Mouse (Mus musculus) midbrain, embryonic 15.5 days (tissue): ENCODE data around the gene Clec4n. TPM values are rescaled to one million over a fixed set of nuclear protein-coding genes. Genes with fewer than 3 reads are reported as not detected.
"Not testable (repeated sequence)": the region's sequence is repeated elsewhere in the genome, so short reads cannot be mapped to it uniquely, and the experiment has no call there.

Experiments used
- ATAC-seq: fragments of 200-750 bp; cut with Nextera tagmentation; replicated peaks from 2 replicates; pipeline ENCODE4 v1.8.0; 2017; ENCODE audit warnings: moderate TSS enrichment
- H3K27ac ChIP-seq: fragments of 300-500 bp; sonication (generic); 2 replicates; pipeline ENCODE4 v1.5.1; 2015; ENCODE audit warnings: mild to moderate bottlenecking, inconsistent platforms
- H3K27me3 ChIP-seq: fragments of 300-500 bp; sonication (generic); replicated peaks from 2 replicates; pipeline ENCODE4 v1.6.1; 2015; ENCODE audit warnings: inconsistent platforms
- H3K36me3 ChIP-seq: fragments of 300-500 bp; sonication (generic); replicated peaks from 2 replicates; pipeline ENCODE4 v1.6.1; 2015; ENCODE audit warnings: inconsistent platforms
- H3K4me1 ChIP-seq: fragments of 300-500 bp; sonication (generic); 2 replicates; pipeline ENCODE4 v1.6.1; 2015; ENCODE audit warnings: inconsistent platforms
- H3K4me2 ChIP-seq: fragments of 300-500 bp; sonication (generic); 2 replicates; pipeline ENCODE4 v1.6.1; 2015; ENCODE audit warnings: inconsistent platforms, mild to moderate bottlenecking, moderate library complexity
- H3K4me3 ChIP-seq: fragments of 300-500 bp; sonication (generic); 2 replicates; pipeline ENCODE4 v1.5.1; 2015; ENCODE audit warnings: mild to moderate bottlenecking, inconsistent platforms
- H3K9ac ChIP-seq: fragments of 300-500 bp; sonication (generic); 2 replicates; pipeline ENCODE4 v1.6.1; 2015; ENCODE audit warnings: mild to moderate bottlenecking, inconsistent platforms
- H3K9me3 ChIP-seq: fragments of 300-500 bp; sonication (generic); 2 replicates; pipeline ENCODE4 v1.6.1; 2016; ENCODE audit warnings: inconsistent platforms
- WGBS: fragments of 180-500 bp; shearing (Covaris S2); methylation state at CpG from one replicate; pipeline ENCODE4 v1.1.7; 2015; ENCODE audit warnings: mixed read lengths; 5-methylcytosine and 5-hydroxymethylcytosine counted together
- polyA plus RNA-seq: library from polyadenylated mRNA; unstranded; fragments of >200 nt; fragmentation: Nextera tagmentation; extraction: Ambion mirVana; gene quantifications from 2 replicates; pipeline ENCODE4 v1.2.1, GENCODE M21; 2015

Gene Clec4n
- polyA plus RNA-seq: 1.2 and 1.4 TPM in 2 replicates

DNA sequence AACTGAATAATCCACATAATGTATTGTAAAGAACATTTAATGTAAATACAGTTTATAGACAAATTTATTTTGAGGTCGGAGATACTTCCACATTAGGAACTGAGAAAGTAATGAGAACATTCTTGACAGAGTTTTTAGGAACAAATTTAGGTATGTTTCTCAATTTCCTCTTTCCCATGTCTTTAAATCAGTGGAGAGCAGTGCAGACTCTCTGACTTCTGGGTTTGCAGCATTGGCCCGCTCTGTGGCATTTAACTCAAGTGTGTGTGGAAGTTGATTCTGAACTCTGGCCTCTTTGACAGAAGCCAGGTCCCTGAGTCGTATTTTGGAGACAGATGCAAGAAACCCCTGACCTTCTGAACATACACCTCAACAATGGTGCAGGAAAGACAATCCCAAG is at the start of gene Clec4n:
Gene Clec4n (plus strand): TSS at position 200 of the 400 bp plus-strand sequence.
- H3K9ac ChIP-seq: no peak within 1 kb of the TSS
- H3K4me3 ChIP-seq: no peak within 1 kb of the TSS
- no peak for ATAC-seq
- H3K27me3 ChIP-seq: no peaks in the 10 kb centered on the region
- no peaks in the 10 kb centered on the region for H3K36me3 ChIP-seq
- H3K27ac ChIP-seq: no peak within 1 kb of the TSS
- no peak within 1 kb of the TSS for H3K4me2 ChIP-seq
- 81% methylated on average over 3 of the region's 3 CpGs for WGBS
- no peaks in the 10 kb centered on the region for H3K4me1 ChIP-seq
- H3K9me3 ChIP-seq: no peaks in the 10 kb centered on the region

GRCm38 (mm10) chr6:123184862-123185261 is 44.8 kb upstream of the Clec4n start:
- not testable (repeated sequence) for H3K36me3 ChIP-seq, H3K9ac ChIP-seq, H3K4me2 ChIP-seq, H3K9me3 ChIP-seq, H3K27me3 ChIP-seq, H3K4me3 ChIP-seq, H3K4me1 ChIP-seq, ATAC-seq, H3K27ac ChIP-seq
- 84% methylated on average over 2 of the region's 2 CpGs for WGBS

DNA sequence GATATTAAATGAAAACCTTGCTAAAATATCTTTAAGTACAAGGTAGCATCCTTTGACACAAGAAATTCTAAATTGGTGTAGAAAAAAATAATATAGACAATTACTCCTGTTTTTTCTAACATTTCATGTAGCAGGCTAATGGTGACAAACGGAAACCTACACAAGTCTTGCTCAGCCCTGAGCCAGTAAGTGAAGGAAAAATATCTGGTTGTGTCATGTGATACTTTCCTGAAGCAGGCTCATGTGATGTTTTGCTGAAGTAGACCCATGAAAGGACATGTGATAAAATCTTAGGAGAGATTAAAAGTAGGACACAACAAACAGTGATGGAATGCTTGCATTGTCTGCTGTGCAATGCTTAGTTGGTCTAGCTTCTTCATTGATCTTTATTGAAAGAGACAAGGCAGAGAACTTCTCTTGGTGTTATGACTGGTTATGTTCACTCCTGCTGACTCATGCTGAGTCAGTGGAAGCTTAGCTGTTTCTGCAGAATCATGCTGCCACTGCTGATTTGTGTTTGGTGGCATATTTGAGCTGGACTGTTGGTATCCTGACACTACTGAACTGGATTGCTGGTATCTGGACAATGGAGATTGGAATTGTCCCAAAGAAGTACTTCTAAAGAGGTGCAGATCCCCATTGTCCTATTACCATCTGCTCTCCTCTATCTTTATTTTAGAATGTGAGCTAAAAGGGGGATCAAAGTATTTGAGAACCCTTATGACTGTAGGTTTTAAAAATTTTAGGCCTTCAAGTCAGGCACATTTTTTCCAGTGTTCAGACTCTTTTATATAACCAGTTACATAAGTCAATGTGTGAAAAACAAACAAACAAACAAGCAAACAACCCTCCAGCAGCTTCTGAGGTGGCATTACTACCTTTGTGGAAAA is 22.2 kb upstream of the Clec4n start:
- WGBS: 84% methylated on average over 1 of the region's 1 CpGs
- no peak overlapping the region for H3K27ac ChIP-seq
- H3K4me3 ChIP-seq: no peak overlapping the region
- H3K9ac ChIP-seq: no peak overlapping the region
- no peak overlapping the region for H3K4me2 ChIP-seq
- no peak for ATAC-seq
- no peaks in the 10 kb centered on the region for H3K4me1 ChIP-seq
- no peaks in the 10 kb centered on the region for H3K27me3 ChIP-seq
- H3K9me3 ChIP-seq: no peaks in the 10 kb centered on the region
- H3K36me3 ChIP-seq: no peaks in the 10 kb centered on the region

GRCm38 (mm10) chr6:123208077-123208439 is 21.6 kb upstream of the Clec4n start:
- H3K4me3 ChIP-seq, ATAC-seq, H3K27ac ChIP-seq, H3K9ac ChIP-seq, H3K4me2 ChIP-seq, H3K4me1 ChIP-seq, H3K36me3 ChIP-seq, H3K9me3 ChIP-seq, H3K27me3 ChIP-seq: not testable (repeated sequence)

DNA sequence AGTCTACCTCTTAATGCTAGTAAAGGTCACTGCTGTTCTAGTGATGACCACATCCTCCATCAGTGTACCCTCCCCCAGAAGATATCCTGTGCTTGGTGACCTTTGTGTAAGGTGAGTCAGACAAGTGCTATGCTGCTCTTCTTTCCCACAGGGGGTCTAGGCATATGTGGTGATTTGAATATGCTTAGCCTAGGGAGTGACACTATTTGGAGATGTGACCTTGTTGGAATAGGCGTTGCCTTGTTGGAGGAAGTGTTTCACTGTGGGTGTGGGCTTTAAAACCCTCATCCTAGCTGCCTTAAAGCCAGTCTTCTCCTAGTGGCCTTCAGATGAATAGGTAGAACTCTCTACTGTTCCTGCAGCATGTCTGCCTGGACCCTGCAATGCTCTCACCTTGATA is 17.9 kb upstream of the Clec4n start:
- no peaks in the 10 kb centered on the region for H3K27me3 ChIP-seq
- ATAC-seq: no peak
- WGBS: 81% methylated on average over 1 of the region's 1 CpGs
- H3K27ac ChIP-seq: no peak overlapping the region
- no peak overlapping the region for H3K9ac ChIP-seq
- H3K36me3 ChIP-seq: no peaks in the 10 kb centered on the region
- H3K4me3 ChIP-seq: no peak overlapping the region
- H3K9me3 ChIP-seq: no peaks in the 10 kb centered on the region
- H3K4me1 ChIP-seq: no peaks in the 10 kb centered on the region
- no peak overlapping the region for H3K4me2 ChIP-seq

DNA sequence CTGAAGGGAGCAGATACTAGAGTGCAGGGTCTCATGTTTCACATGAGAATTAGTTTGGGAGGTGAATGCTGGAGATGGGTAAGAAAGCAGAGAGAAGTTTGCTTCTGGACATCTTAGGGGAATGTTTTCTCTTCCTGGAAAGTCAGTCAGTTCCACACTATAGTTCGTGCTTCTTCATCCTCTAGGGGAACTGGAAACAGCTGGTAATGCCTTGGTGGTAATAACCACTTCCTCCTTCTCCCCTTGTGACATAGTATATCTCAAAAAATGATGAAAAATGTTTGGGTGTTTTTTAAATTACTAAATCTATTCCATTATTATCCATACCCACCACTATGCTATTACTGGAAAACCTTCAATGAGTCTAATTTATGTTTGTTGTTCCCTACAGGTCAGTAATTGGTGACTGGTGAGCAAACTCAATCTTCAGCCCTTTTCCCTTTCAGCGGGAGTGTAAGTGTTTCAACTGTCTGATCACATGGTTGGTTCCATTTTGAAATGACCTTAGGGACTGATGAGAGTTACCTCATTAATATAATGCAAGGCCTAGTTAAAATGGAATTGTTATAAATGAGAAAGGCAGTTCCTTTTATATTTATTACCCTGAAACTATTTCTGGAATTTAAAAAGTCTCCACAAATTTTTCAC is 2.0 kb upstream of the Clec4n start:
- no peak overlapping the region for H3K9ac ChIP-seq
- H3K4me2 ChIP-seq: no peak overlapping the region
- H3K4me1 ChIP-seq: no peaks in the 10 kb centered on the region
- ATAC-seq: no peak
- no peaks in the 10 kb centered on the region for H3K27me3 ChIP-seq
- no peak overlapping the region for H3K27ac ChIP-seq
- H3K9me3 ChIP-seq: no peaks in the 10 kb centered on the region
- WGBS: 67% methylated on average over 2 of the region's 2 CpGs
- no peak overlapping the region for H3K4me3 ChIP-seq
- H3K36me3 ChIP-seq: no peaks in the 10 kb centered on the region

DNA sequence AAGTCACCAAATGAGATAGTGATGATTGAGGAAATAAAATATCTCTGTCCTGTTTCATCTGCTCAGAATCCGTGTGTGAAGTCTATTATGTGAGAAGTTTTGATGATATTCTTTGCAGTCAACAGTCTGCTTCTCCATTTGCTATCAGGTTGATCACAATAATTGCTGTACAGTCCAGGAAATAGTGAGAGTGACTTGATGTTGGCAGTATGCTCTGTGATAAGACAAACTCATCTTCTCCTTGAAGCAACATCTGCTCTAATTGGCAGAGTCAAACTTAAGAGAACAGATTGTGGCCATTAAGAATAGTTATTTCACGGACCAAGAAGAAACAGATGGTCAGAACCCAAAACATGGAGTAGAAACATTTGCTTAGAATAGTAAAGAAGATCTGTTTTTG is 1.5 kb downstream of the Clec4n start:
- Histone ChIP-seq H3K4me3 (no peak overlapping the region), H3K27ac (no peak overlapping the region), H3K36me3 (no peaks in the 10 kb centered on the region), H3K27me3 (no peaks in the 10 kb centered on the region), H3K9ac (no peak overlapping the region), H3K9me3 (no peaks in the 10 kb centered on the region), H3K4me2 (no peak overlapping the region), H3K4me1 (no peaks in the 10 kb centered on the region)
- ATAC-seq: no peak
- WGBS: 77% methylated on average over 2 of the region's 2 CpGs

DNA sequence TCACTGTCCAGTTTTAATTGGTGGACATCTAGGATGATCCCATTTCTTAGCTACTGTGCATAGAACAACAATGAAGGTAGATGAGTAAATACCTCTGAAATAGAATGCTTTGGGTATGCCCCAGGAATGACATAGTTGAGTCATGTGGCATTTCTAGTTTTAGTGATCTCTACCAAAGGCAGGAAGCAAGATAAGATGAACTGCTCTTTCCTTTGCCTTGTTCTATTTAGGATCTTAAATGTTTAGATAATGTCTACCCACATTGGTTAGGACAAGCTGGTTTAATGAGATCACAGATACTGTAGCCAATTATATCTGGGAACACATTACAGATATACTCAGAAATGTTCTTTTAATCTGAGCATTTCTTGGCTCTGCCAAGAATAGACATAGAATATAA is 7.9 kb downstream of the Clec4n start:
- Histone ChIP-seq H3K4me2 (no peak overlapping the region), H3K27me3 (no peaks in the 10 kb centered on the region), H3K36me3 (no peaks in the 10 kb centered on the region), H3K9me3 (no peaks in the 10 kb centered on the region), H3K9ac (no peak overlapping the region), H3K4me3 (no peak overlapping the region), H3K27ac (no peak overlapping the region), H3K4me1 (no peaks in the 10 kb centered on the region)
- ATAC-seq: no peak

DNA sequence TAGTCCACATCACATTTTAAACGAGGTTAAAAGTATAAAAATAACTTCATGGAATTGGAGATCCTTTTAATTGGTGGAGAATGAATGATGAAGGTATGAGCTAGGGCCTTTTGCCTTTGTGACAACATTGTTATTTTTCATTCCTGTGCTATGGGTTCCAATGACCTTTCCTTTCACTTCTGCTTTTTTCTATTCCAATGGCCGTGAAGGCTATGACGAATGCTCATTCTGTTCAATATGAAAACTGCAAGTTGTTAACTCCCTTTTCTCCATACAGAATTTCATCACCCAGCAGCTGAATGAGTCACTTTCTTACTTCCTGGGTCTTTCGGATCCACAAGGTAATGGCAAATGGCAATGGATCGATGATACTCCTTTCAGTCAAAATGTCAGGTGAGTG is 14.6 kb downstream of the Clec4n start:
- WGBS: 88% methylated on average over 5 of the region's 5 CpGs
- Histone ChIP-seq H3K4me2 (no peak overlapping the region), H3K36me3 (no peaks in the 10 kb centered on the region), H3K27me3 (no peaks in the 10 kb centered on the region), H3K9ac (no peak overlapping the region), H3K4me1 (no peaks in the 10 kb centered on the region), H3K9me3 (no peaks in the 10 kb centered on the region), H3K4me3 (no peak overlapping the region), H3K27ac (no peak overlapping the region)
- no peak for ATAC-seq

GRCm38 (mm10) chr6:123248862-123249261 is 19.2 kb downstream of the Clec4n start:
- not testable (repeated sequence) for H3K27me3 ChIP-seq, H3K4me3 ChIP-seq, H3K9me3 ChIP-seq, ATAC-seq, H3K9ac ChIP-seq, H3K4me1 ChIP-seq, H3K27ac ChIP-seq, H3K4me2 ChIP-seq, H3K36me3 ChIP-seq
- WGBS: 87% methylated on average over 2 of the region's 2 CpGs

DNA sequence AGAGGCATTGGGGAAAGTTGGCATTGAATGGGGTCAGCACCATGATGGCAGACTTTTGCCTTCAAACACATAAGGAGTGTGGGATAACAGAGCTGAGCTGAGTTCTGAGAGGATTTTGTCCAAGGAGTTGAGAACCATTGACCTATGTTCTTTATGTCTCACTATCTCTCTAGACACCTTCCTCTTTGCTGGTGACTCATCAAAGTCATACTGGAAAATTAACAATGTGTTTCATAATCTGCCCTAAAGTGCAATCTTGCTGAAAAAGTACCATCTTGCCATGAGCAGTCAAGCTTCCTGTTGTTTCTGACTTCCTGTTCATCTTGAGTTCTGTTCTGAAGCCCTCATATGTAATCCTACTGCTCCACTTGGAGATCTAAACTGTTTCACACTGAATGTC is 23.1 kb downstream of the Clec4n start:
- Histone ChIP-seq H3K27me3 (no peaks in the 10 kb centered on the region), H3K4me1 (no peaks in the 10 kb centered on the region), H3K4me2 (no peak overlapping the region)

DNA sequence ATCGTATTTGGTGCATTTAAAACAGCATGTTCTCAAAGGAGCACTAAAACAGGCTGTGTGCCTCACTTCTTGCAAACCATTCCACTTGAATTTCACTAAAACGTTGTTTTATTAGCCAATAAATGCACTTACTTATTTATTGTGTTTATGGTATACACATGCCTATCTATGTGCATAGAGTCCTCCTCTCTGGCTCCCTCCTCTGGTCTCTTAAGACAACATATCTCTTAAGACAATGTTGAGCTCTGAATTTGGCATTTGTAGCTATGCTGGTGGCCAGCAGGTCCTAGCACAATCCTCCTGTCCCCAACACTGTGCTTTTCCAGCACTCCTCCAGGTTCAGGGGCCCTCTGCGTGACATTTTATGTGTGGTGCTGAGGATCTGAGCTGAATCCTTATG is 29.3 kb downstream of the Clec4n start:
- 76% methylated on average over 3 of the region's 3 CpGs for WGBS
- Histone ChIP-seq H3K4me2 (no peak overlapping the region), H3K4me1 (no peaks in the 10 kb centered on the region), H3K27ac (no peak overlapping the region), H3K4me3 (no peak overlapping the region), H3K9ac (no peak overlapping the region), H3K36me3 (no peaks in the 10 kb centered on the region), H3K27me3 (no peaks in the 10 kb centered on the region), H3K9me3 (no peaks in the 10 kb centered on the region)
- no peak for ATAC-seq

More for the DNA sequence above, 23.1 kb downstream of the Clec4n start:
- H3K27ac ChIP-seq: no peak overlapping the region
- ATAC-seq: no peak
- no peaks in the 10 kb centered on the region for H3K9me3 ChIP-seq
- no peak overlapping the region for H3K9ac ChIP-seq
- no peak overlapping the region for H3K4me3 ChIP-seq
- no peaks in the 10 kb centered on the region for H3K36me3 ChIP-seq
